Mouse (Mus musculus): Measurements from ENCODE around the gene Rab27a. TPM values are rescaled to one million over a fixed set of nuclear protein-coding genes. Genes with fewer than 3 reads are reported as not detected.
A peak's percentile ranks its signal among the peaks of the same experiment; 100 is the strongest.
"Not testable (repeated sequence)": the region's sequence is repeated elsewhere in the genome, so short reads cannot be mapped to it uniquely, and the experiment has no call there.

Rab27a gene
- total RNA-seq, 2 experiments from 2014 or later: 3.6 to 4.4 TPM

DNA sequence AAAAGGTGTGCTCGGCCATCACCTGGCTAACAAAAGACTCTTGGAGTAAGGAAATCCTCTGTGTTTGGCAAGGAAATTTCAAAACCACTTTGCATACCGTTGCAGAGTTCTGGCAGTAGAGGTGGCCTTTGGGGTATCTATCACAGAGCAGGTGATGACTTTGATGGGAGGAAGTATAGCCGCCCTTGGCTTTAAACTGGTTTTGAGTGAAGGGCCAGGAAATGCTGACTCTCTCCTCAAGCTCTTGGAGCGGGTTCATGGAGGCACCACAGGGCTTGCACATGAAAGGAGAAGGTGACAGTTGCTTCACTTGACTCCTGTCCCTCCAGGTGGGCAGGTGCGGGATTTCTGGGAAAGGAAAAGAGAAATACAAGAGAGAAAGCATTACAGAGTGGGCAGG lies 42.9 kb downstream of the Rab27a start:
- intact Hi-C loops (cut with DNase I): no loop called here

DNA sequence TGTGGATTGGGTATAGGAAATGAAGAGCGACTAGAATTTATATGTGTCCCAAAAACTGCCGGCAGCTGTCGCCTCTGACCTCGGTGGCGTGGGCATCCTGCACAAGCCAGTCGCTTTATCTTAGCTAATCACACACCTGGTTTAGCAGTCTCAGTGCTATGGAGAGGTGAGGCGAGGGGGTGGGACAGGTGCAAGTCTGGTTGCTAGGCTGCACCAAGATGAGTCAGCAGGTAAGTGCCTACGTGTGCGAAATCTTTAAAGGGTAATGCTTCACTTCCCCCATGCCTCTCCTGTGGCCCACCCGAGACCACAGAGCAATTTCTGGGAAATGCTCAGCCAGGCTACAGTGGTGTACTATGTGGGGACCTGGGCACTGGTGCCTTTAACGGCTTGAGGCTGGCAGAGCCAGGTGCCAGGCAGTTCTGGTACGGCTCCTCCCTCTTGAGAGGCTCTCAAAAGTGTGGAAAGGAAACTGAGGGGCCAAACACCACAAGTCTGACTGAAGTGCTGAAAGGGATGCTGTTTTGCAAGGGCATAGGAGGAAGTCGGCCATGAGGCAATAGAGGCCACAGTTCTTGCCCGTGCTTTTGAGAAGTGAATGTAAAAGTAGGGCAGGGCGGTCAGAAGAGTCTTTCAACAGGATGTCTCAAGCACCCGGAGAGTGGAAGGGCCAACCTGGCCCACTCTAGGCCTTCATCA lies 44.7 kb downstream of the Rab27a start:
- no peak for DNase-seq
- intact Hi-C loops (cut with DNase I): no loop called here

More for the DNA sequence above, 42.9 kb downstream of the Rab27a start:
- DNase-seq: no peak

DNA sequence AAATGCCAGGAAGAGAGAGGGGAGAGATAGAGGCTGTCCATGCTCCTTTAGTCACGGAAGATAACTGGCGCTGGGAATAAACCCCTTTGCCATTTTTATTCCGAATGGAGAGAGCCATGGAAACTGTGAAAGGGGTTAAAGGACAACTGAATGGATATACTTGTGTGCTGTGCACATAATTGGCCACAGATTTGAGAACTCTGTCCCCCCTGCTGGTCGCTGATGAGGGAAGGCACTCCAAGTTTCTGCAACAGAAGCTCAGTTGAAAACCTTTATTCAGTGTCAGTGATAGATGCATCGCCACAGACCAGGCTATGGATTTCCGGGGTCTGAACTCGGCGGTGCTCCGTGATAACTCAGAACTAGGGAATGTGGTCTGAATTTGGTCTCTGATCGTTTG lies 45.5 kb downstream of the Rab27a start:
- no peak for DNase-seq
- intact Hi-C loops (cut with DNase I): loop anchor here (2.0 to 5.0 kb wide), 3 partner anchors 121 to 323 kb away; no protein-coding TSS in a partner anchor

DNA sequence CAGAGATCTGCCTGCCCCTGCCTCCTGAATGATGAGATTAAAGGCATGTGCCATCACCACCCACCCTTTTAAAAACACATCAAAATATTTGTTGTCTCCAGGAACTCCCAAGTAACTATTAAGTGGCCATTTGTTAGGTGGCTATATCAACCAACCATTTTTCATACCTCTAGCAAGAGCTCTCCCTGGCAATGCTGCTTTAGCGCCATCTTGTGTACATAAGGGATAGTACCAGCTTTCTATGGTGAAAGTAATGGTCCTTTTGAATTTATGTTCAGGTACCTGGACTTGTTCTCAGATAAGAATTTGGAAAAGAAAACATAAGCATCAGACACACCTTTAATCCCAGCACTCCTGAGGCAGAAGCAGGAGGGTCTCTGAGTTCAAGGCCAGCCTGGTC lies 47.1 kb downstream of the Rab27a start:
- DNase-seq: no peak

DNA sequence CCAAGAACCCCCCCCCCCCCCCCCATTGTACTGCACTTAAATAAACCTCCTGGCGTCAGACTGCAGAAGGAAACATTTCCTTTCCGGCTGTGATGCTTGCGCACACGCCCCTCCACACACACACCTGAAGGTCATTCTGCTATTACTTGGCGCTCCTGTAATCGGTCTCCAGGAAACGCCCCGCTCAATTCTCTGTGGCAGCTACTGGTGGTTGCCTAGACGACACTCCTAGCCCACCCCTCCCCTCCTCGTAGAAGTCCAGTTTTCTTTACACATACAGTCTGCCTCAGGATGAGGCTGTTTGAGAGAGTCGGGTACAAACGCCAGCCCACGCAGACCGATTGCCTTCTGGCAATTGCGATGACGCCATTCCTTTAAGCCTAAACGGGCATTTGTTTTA lies 49.9 kb downstream of the Rab27a start:
- intact Hi-C loops (cut with DNase I): loop anchor here (5.0 kb wide), 1 partner anchor 202 kb away; no protein-coding TSS in a partner anchor
- DNase-seq: no peak

More for the DNA sequence above, 47.1 kb downstream of the Rab27a start:
- intact Hi-C loops (cut with DNase I): loop anchor here (1.0 to 5.0 kb wide), 4 partner anchors 47 to 325 kb away; partner anchors contain the start of gene Rab27a

DNA sequence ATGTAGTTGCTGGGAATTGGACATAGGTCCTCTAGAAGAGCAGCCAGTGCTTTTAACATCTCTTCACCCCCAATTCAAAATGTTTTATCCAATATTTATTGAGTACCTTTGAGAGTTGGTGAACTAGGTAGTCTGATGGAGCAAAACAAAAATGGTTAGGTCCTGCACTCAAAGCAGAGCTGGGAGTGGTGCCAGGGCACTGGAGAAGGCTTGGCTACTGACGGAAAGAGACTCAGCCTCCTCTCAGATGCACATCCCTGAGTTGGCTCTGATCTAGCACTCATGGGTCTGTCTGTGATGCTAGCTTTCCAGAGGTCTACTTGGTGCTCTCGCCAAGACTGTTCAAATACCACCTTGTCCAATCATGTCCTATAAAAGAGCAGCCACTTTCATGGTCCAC lies 53.2 kb downstream of the Rab27a start:
- no peak for DNase-seq
- intact Hi-C loops (cut with DNase I): no loop called here

DNA sequence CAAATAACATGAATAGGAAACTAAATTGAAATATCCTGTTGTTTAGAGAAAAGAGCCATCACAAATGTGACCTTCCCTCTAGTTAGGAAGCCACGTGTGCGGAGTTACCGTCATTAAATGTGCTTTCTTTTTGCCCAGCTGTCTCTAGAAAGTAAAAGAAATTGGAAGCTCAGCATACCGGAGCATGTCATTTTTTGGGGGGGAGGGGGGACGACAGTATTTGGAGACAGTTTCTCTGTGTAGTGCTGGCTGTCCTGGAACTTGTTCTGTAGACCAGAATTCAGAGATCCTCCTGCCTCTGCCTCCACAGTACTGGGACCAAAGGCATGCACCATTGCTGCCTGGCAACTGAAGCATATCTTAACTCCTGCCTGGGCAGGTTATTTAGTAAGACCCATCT lies 56.9 kb downstream of the Rab27a start, which contains the start of gene Khdc3:
Gene Khdc3 (plus strand): TSS at position 301 of the 400 bp plus-strand sequence.
- no peak for DNase-seq
- intact Hi-C loops (cut with DNase I): no loop called here

DNA sequence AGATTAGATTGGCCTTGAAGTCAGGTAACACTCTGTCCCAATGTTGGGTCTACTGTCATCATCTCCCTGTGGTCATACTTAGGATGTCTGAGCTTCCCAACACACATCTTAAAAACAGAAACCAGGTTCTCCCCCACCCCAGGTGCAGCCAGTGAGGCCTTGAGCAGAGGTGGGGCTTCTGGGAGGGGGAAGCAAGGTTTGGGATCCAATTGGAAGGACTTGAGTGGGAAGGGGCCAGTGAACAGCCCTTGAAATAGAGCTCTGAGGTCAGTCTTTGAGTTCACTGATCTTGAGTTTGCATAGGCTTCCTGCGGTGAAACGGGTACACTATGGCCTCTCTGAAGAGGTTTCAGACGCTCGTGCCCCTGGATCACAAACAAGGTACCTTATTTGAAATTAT lies 57.5 kb downstream of the Rab27a start, which contains the start of gene Gm20509:
Gene Gm20509 (plus strand): TSS at position 290 of the 400 bp plus-strand sequence.
- intact Hi-C loops (cut with DNase I): no loop called here
- no peak for DNase-seq

DNA sequence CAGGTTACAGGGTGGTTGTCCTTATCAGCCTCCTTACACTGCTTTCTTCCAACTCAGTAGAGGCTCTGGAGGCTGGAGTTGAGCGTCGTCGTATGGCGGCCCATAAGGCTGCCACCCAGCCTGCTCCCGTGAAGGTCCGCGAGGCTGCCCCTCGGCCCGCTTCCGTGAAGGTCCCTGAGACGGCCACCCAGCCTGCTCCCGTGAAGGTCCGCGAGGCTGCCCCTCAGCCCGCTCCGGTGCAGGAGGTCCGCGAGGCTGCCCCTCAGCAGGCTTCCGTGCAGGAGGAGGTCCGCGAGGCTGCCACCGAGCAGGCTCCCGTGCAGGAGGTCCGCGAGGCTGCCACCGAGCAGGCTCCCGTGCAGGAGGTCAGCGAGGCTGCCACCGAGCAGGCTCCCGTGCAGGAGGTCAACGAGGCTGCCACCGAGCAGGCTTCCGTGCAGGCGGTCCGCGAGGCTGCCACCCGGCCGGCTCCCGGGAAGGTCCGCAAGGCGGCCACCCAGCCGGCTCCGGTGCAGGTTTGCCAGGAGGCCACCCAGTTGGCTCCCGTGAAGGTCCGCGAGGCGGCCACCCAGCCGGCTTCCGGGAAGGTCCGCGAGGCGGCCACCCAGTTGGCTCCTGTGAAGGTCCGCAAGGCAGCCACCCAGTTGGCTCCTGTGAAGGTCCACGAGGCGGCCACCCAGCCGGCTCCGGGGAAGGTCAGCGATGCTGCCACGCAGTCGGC lies 58.7 kb downstream of the Rab27a start:
- intact Hi-C loops (cut with DNase I): no loop called here
- peak; percentile 25 to 46 for DNase-seq

DNA sequence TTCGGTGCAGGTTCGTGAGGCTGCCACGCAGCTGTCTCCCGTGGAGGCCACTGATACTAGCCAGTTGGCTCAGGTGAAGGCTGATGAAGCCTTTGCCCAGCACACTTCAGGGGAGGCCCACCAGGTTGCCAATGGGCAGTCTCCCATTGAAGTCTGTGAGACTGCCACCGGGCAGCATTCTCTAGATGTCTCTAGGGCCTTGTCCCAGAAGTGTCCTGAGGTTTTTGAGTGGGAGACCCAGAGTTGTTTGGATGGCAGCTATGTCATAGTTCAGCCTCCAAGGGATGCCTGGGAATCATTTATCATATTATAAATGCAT lies 59.2 kb downstream of the Rab27a start:
- no peak for DNase-seq
- intact Hi-C loops (cut with DNase I): no loop called here

DNA sequence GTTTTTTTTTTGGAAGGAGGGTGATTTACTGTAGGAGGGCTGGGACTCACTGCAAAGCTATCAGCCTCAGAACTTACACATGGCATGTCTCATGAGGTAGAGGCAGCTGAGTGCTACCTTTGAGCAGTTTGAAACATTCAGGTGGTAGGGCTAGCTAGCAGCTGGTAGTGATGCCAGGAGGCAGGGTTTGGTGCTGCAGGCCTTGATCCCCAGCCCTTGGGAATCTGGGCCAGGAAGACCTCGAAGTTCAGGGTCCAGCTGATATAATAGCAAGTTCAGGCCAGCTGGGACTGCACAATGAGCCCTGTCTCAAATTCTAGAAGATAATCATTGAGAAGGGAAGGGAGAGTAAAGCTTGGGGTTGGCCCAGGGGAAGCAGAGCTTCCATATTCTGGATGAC lies 60.5 kb downstream of the Rab27a start:
- no peak for DNase-seq
- intact Hi-C loops (cut with DNase I): no loop called here

DNA sequence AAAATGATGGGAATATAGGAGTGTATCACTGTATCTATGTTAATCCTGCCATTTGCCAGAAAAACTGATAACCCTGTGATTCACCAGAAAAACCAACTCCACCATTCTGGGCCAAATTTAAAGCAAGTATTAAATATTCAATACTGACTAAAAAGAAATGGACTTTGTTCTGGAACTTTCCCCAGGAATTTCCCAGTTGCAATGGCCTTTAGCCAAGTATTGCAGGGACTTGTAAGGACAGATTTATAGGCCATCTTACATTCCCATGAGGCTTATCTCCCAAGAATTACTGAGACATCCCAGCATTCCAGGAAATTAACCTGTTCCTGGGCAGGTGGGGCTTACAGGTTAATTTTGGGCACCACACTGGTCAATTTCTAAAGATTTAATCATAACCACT lies 61.1 kb downstream of the Rab27a start:
- intact Hi-C loops (cut with DNase I): no loop called here
- no peak for DNase-seq

DNA sequence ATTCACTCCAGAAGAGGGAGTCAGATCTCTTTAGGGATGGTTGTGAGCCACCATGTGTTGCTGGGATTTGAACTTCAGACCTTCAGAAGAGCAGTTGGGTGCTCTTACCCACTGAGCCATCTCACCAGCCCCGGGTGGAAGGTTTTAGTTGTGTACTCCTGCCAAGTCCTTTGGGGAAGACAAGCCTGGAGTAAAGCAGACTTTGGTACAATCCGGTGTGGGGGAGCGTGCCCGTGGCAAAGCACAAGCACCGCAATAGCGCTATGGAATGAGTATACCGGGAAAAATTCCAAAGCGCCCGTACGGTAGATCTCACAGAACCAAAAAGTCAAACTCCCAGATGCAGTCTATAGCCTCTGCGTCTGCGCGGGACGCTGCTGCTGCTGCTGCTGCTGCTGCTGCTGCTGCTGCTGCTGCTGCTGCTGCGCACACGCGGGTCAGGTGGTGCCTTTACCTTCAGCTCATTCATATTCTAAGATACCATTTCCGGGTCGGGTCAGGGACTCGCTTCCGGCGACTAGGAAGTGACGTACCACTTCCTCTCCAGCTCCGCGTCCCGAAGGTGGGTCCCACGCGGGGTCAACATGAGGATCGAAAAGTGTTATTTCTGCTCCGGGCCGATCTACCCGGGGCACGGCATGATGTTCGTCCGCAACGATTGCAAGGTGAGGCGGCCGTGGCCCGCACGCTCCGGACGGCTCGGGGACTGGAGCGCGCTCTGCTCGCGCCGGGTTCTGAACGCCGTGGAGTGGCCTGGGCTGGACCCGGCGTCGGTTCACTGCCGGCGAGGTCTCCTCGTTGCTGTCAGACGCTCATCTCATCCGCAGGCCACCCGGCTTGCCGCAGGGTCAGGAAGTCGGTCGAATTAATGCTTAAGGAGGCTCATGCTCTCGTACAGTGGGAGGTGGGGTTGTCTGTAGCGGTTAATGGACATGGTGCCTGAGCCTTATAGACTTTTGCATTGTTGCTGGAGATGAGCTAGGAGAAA lies 68.6 kb downstream of the Rab27a start, which contains the start of gene Rsl24d1:
Gene Rsl24d1 (plus strand): TSS at position 508 of the 988 bp plus-strand sequence.
- intact Hi-C loops (cut with DNase I): no loop called here
- peak; percentile 84 to 85 for DNase-seq

DNA sequence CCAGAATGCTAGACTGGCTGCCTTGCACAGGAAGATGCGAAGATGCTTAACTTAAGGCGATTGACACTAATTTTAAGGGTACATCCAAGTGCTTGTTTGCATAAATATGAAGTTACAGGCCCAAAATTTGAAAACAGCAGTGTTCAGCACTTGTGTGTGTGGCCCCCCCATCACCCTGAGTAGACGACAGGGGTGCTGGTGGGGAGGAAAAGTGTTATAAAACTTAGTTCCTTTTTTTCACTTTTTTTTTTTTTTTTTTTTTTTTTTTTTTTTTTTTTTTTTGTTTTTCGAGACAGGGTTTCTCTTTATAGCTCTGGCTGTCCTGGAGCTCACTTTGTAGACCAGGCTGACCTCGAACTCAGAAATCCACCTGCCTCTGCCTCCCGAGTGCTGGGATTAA lies 72.0 kb downstream of the Rab27a start:
- DNase-seq: not testable (repeated sequence)

DNA sequence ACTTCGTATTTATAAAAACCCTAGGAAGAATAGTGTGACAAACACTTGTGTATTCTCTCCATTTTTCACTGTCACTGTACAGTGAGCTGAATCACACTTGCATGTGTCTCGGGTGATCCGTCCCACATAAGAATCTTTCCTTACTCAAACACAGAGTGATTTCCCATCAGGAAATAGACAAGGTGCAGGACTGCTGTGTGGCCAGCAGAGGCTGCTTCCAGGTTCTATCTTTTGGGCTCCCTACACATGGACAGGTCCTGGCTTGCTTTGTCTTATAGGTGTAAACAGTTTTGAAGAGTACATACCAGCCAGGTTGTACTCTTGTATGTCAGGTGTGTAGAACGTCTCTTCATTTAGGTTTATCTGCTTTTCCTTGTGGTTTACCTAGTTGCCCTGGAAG lies 73.4 kb downstream of the Rab27a start:
- intact Hi-C loops (cut with DNase I): no loop called here
- no peak for DNase-seq

More for the DNA sequence above, 72.0 kb downstream of the Rab27a start:
- intact Hi-C loops (cut with DNase I): not testable (repeated sequence)

DNA sequence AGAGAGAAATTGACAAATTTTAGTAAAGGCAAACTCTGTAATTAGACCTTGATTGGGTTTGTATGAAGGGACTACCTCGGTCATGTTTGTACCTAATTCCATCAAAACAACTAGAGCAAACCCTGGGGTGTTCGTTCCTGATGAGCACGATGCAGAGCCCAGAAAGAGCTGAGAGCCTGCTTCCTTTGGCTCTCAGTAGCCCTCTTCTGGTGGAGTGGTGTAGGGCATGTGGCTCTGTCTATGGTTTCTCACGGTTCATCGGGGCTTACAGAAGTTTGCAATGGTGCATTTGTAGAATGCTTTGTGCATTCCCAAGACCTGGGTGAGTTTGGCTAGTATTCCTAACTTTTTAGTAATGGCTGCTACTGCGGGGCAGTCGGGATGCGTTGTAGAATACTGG lies 77.1 kb downstream of the Rab27a start:
- no peak for DNase-seq
- intact Hi-C loops (cut with DNase I): no loop called here

DNA sequence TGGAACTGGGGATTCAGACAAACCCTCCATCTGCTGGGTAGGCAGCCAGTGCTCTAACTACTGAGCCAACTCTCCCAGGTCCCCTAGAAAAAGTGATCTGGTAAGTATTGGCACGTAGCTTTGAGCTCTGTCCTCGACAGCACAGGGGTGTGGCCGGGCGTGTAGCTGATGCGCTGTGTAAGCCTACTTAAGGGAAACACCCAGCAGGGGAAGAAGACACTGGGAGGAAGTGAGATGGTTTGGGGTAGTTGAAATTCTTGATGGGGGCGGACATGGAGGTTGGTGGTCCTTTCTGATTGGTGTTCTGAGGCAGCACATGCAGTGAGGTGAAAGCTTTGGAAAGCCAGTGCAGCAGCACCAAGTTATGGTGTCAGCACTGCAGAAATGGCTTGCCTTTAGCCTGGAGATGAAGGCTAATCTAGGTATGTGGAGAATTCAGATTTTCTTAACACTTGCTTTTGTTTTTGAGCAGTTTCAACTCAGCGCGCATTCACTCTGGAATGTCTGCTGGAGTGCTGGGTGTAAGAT lies 80.5 kb downstream of the Rab27a start:
- intact Hi-C loops (cut with DNase I): no loop called here
- no peak for DNase-seq

DNA sequence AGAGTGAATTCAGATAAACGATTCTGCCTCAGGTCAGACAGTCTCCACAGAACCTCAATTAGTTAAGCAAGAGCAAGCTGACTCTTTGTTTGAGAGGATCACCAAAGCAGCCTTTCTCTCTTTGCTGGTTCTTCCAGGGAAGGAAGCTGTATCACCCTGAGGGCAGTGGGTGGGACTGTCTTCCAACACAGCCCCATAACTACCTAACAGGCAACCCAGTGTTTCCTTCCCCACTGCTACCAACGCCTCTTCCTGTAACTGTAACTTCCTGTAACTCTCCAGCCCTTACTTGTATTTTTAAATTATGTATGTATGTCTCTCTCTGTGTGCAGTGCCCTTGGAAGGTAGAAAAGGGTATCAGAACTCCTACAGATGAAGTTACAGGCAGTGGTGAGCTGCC lies 82.8 kb downstream of the Rab27a start:
- no peak for DNase-seq

DNA sequence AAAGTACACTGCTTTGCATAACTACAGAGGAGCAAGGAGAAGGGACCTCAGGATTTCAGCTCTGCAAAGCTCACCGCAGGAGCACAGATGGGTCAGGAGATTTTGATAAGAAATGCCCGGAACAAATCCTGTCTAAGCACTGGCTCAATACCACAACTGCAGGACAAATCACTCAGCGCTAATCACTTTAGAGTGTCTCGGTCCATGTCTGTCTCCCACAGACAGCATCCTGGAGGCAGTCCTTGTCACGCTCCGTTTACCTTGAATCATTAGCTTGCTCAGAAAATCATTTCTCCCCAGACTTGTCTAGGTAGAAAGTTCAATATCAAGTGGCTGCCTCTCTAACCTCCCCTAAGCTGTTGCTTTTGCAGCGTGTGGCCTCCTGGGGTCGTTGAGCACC lies 85.2 kb downstream of the Rab27a start:
- intact Hi-C loops (cut with DNase I): no loop called here
- DNase-seq: no peak

More for the DNA sequence above, 82.8 kb downstream of the Rab27a start:
- intact Hi-C loops (cut with DNase I): no loop called here

DNA sequence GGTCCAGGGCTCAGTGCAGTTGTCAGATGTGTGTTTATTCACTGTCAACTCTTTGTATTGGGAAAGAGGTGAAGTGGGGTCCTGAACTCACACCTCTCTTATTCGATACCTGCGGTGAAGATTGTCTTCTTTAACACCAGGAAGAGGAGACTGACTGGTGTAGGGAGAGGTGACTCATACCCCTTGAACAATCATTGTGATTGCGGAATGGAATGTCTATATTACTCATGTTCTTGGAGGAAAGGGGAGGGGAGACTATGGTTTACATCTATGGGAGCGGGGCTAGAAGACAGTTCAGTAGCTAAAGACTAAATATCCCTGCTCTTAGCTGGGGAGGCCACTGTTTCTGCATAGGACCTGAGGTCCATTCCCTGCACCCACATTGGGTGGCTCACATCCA lies 85.9 kb downstream of the Rab27a start:
- DNase-seq: no peak
- intact Hi-C loops (cut with DNase I): no loop called here
